Mouse (Mus musculus): Measurements from ENCODE around the gene Borcs5.

DNA sequence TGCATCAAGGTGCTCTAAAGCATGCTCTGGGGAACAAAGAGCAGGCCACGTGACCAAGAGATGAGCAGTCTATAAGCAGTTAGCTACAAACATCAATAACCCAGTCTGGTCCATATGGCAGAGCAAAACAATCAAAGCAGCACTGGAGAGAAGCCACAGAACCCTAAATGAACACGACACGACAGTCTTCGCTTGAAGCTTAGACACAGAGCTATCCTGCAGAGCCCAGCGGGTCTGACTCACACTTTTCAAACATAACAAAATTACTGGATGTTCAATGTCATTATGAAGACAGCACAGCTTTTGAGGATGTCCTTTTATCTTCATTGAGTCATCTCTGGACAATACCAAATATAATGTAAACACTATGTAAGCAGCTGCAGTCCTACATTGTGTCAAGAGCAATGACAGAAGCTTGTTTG lies 94.5 kb downstream of the Borcs5 start:
- TF ChIP-seq CTCF (IDR thresholded peaks at IDR 0.05; ENCODE audit: low read depth) = no peak
- no peak for TF ChIP-seq EP300 (IDR thresholded peaks at IDR 0.05; ENCODE audit: low read depth)
